Mouse (Mus musculus) kidney, adult 8-10 months (tissue): ENCODE data around the gene Lyst.
"Not testable (repeated sequence)": the region's sequence is repeated elsewhere in the genome, so short reads cannot be mapped to it uniquely, and the experiment has no call there.

Experiments used
- DNase-seq, 2 experiments: peaks; one replicate each; pipeline ENCODE4 v3.0.0; 2022

Gene Lyst

DNA sequence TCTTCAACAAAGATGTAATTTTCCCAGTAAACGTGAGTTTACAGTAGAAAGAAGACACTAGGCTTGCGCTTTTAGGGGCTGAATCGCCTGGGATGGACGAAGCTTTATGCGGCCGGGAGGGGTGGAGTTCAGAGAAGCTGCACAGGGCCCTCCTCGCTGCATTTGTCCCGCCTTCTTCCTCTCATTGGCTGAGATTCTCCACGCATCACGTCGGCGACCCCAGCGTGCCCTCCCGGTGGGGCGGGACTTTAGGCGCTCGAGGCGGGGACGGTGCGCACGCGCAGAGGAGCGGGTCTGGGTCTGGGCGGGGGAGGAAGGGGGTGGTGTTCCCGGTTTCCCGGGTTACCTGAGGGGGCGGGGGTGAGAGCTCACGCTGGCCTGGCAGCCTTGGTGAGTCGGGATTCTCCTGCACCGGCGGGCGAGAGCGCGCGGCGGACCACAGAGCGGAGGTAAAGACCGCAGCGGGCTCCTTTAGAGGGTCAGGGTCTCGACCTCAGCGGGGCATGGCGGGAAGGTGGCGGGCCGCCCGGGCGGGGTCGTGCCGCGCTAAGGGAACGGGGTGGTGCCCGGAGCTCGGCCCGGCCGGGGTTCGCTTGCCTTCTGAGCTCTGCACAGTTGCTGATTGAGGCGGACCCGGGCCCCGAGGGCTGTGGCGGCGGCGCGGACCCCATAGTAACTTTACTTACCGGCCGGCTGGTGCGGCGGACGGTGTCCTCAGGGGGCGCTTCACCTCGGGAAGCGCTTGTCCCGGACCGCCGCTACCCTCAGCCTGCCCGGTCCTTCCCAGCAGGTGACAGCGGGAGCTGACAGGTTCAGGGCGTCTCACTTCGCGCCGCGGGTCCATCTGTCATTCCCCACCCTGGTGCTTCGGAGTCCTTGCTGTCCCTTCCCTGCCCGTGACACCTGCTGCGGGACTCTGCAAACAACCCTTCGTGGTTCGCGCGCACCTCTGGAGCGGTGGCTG is at the start of gene Lyst:
Lyst (plus strand) TSS at position 350 of the 964 bp plus-strand sequence.
- peak; percentile 98 for DNase-seq

DNA sequence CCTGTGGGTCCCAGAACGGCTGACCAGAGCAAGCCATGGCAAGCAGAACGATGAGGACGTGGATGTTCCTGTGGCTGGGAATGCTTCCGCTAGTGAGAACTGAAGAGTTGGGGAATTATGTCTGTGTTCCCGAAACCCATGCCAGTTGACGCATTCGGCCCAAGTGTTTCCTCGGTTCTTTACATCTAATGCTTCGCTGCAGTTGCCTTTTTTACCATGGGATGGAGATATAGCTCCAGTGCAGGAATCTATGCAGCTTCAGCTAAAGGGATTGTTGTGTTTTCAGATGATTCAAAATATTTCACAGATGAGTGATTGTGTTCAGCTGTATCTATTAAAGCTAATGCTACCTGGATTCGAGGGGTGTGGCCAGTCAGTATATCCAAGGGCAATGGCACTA is 47.1 kb upstream of the Lyst start:
- DNase-seq, result not testable (repeated sequence)

DNA sequence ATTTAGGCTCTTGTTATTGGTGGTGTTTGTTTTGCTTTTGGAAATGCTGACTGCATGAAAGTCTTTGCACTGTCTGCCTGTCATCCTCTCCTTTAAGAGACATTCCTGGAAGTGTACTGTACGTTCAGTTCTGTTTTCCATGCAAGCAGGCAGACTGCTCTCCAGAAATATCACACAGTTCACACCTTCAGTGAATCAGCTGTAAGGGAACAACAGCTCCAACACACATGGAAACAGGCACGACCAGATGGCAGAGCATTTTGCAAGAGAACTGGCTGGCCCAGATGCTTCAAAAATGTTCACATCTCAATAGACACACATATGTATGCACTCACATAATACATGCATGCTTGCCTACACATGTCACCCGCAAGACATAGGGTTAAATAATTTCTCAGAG is 43.4 kb upstream of the Lyst start:
- no peak for DNase-seq

DNA sequence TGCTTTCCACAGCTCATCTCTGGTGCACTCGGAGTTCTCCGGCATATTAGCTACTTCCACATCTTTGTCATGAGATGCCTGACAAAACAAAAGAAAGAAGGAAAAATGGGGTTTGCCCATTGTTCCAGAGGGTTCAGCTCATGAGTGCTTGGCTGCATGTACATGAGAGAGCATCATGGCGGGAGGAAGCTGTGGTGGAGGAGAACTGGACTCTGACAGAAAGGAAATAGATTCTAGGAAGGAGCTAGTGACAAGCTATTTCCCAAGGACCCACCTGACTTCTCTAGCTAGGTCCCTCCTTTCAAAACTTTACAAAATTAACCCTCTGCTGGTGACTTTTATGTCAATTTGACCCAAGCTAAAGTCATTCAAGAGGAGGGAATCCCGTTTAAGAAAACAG is 42.3 kb upstream of the Lyst start:
- no peak for DNase-seq

DNA sequence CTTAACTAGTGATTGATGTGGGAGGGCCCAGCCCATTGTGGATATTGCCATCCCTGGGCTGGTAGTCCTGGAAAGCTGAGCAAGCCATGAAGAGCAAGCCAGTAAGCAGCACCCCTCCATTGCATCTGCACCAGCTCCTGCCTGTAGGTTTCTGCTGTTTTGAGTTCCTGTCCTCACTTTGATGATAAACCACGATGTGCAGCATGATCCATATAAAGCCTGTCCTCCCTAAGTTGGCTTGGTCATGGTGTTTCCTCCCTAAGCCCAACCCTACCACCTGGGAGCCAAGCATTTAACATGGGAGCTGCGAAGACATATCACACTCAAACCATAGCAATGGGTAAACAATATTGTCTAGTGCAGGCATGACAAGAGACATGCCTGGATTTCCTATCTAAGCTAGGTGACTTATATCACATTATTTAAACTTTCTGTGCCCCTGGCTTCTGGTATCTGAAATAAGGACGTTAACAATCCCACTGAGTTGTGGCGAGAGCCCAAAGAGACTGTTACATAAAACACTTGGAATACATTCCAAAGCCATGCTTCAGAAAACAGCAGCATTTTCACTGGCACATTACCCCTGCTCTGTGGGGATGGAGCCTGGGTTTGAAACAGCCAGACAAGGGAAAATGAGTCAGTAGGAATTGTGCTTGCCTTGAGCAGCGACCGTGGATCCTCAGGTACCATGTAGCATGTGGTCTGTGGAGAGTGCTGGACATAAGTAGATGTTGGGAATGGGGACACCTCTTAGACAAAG is 41.6 kb upstream of the Lyst start:
- DNase-seq, result no peak

DNA sequence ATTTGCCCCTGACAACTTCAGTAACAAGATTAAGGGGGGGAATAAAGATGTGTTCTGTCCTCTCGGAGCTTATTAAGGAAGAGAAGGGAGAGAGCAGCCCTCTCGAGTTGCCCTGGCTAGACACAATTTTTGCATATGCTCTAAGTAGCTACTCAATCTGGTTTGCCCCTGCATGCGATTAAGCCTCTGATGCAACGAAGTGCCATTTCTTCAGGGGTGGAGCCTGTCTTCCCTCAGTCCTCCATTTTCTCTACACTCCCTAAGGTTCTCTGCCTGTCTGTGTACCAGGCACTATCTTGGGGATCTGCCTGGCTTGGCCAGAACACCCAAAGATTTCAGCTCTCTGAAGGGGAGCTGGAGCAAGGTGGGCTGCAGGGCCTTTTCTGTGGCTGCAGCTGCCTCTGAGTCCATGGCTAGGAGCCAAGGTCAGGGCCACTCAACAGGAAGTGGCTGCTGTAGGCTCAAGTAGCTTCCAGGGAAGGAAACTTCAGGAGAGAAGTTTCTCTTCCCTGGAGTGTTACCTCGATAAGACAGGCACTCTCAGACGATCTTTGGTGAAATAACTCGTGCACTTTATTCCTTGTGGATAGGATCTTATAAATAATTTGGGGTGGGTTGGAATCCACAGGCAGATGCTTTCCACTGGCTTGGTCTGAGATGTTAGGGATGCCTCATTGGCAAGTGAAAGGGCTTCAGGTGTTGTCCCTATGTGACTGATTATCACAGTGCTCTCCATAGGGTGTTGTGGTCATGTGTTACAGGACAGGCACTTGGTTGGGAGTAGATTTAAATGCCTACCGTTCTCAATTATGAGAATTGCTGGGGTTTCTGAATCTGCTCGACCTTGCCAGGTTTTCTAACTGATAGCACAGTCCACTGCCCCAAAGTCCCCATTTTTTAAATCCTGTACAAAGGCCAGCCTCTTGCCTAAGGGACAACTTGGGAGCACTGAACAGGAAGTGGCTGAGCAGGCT is 40.2 kb upstream of the Lyst start:
- DNase-seq, result no peak

DNA sequence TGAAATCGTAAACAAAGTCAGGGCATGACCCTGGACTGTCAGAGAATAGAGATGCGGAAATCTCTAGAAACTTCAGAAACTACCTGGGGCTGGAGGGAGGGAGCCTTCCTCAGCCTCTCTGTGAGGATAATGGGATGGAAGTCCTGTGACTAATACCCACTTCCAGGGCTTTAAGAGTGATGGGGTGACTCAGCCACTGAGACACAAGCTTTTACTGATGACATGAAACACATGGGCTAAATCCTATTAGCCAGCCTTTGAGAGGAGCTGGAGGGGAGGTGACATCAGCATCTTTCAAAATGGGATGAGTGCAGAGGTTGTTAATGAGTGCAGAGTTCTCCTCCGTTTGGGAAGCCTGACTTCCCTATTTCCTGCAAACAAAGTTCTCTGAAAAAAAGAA is 38.2 kb upstream of the Lyst start:
- DNase-seq, result no peak

DNA sequence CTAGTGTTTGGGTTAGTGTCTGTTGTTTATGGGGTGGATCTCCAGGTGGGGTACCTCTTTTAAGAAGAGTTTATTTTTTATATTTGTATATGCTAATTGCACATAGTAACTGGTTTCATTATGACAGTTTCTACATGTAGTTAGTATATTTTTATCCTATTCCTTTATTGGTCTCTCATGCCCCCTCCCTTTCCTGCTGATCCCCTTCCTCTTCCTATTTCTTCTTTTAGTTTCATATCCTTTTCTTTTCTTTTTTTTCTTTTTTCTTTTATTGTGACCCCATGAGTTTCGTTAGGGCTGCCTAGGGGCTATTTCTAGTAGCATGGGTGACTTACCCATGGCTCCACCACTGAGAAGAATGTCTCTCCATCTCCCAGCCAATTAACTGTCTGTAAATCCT is 36.5 kb upstream of the Lyst start:
- DNase-seq, result no peak

DNA sequence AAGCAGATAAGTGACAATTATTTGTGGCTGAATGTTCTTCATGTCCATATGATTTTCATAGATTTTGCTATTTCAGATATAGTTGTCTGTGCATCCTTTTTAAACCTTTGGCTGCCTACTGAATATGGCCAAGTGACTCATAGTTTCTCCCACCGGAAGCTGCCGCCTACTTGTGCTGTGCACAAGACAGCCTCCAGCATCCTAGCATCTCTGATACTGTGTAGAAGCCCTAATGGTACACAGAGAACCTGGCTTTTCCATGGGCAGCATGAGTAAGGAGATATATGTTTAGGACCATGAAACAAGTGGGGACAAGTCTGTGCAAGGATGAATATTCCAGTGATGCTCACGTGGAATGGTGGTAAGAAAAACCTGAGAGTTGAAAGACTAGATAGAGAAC is 35.0 kb upstream of the Lyst start:
- DNase-seq, result no peak

DNA sequence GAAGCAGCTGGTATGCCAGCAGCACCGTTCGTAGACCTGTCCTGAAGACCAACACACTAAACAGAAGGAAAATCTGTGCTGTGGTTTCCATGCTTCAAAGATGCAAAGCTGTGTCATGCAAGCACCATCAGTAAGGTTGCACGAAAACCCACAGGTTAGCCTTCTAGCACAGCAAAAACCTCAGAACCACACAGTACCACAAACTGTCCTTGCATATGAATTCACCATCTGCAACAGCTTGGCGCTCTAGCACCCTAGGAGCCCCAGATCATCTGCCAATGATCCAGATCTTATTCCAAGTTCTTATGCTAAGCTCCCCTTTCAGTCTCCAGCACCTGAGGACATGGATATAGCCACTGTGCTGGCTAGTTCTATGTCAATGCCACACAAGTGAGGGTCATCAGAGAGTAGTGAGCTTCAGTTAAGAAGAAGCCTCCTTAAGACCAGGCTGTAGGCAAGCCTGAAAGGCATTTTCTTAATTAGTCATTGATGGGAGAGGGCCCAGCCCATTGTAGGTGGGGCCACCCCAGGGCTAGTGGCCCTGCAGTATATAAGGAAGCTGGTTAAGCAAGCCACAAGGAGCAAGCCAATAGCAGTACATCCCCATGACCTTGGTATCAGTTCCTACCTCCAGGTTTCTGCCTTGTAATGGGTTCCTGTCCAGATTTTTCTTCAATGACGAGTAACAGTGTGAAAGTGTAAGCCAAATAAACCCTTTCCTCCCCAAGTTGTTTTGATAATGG is 33.0 kb upstream of the Lyst start:
- no peak for DNase-seq

DNA sequence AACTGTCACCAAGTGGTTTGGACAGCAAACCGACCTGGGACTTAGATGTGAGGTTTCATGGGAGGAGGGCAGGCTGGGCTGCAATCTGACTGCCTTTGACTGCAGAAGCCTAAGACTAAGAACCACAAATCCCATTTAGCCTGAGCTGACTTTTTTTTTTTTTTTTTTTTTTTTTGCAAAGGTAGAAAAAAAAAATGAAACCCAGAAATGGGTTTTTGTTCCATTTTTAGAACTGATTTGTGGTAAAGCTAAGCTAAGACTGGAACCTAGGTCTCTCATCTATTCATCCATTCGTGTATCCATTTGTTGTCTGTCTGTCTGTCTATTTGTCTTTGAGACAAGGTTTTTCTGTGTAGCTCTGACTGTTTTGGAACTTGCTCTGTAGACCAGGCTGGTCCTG is 31.9 kb upstream of the Lyst start:
- no peak for DNase-seq

DNA sequence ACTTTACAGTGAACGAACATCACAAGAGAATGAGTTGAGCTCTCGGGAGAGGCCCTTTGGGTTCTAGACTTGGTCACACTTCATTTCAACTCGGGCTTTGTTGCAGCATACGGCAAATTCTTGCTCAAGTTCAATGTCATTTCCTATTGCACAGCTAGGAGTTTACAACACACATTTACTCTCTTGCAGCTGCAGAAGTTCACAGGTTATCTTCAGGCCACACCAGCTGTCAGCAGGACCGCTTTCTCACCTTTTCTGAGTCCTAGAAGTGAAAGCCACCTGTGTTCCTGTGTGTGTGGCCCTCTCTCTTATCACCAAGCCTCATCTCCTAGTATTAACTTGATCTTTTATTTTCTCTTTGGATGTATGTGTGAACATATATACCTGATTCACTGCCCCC is 31.3 kb upstream of the Lyst start:
- no peak for DNase-seq

DNA sequence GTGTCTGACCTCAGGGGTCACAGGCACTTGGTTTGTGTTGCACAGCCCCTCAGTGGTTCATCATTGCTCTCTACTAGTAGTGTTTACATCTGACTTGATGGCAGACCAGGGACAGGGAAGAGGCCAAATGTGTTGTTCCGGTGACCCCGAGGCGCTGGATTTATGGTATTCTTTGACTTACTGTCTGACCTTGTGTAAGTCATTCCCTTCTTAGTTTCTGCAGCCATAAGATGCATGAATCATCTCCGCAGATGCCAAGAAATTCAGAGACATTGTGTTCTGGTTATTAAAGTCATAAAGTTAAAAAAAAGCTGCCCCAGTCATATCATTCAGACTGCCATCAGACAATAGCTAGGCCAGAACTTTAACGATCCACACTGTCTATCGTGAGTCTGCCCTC is 27.6 kb upstream of the Lyst start:
- no peak for DNase-seq

DNA sequence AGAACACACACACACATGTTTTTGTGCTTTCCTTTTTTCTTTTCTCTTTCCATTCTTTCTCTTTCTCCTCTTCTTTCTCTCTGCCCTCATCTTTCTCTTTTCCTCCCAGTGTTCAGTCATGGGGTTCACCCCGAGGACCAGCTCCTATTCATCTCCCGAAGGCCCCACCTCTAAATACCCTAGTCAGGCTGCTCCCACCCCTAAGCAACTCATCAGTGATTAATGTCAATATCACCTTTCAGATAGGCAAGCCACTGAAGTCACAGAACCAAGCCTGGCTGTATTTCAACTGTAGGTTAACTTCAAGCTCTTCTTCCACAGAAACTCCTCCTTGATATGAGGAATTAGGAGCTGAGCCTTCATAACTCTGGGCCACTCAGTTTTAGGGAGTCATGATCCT is 26.1 kb upstream of the Lyst start:
- no peak for DNase-seq

DNA sequence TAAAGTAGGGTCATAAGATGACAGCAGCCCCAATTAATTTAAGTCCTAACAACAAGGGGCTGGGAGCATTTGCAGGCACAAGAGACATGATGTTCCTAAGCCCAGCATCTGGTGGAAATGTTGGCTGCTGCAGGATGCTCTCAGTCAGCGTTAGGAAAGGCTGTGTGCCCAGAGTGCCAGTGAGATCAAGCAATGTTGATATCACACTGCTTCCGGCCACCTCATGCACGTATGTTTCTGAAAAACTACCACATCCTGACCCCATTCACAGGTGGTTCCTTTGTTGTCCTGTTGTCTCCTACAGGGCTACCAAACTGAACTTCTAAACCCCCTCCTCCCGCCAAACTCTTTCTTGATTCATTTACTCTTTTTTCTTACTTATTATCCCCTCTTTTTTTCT is 25.7 kb upstream of the Lyst start:
- no peak for DNase-seq

DNA sequence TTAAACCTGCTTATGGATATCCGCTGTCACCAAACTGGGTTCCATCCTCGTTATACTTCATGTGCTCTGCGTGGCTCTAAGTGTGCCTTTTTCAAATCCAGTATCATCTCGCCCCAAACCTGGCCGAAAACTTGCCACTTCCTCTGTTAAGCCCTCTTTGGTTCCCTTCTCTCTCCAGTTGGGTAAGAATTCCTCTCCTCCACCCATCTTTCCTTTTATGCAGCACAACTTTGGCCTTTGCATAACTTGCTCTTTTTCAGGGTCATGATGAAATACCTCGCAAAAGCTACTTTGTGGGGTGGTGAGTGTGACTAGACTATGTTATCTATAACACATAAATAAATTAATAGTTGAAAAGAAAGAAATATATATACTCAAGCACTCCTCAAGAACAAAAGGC is 22.6 kb upstream of the Lyst start:
- DNase-seq, result no peak

DNA sequence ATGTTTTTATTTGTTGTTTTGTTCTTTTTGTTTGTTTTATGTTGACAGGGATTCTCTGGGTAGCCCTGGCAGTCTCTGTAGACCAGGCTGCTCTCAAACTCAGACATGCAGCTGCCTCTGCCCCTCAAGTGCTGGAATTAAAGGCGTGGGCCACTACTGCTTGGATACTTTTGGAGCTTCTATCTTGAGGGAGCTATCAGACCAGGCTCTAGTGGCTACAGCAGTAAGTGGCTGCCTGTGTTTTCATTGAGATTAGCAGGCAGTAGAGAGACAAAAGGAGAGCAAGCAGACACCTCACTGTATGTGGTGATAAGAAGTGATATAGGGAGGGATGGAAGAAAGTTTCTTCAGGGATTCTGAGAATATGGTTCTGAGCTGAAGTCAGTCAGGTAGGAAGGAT is 21.4 kb upstream of the Lyst start:
- no peak for DNase-seq

DNA sequence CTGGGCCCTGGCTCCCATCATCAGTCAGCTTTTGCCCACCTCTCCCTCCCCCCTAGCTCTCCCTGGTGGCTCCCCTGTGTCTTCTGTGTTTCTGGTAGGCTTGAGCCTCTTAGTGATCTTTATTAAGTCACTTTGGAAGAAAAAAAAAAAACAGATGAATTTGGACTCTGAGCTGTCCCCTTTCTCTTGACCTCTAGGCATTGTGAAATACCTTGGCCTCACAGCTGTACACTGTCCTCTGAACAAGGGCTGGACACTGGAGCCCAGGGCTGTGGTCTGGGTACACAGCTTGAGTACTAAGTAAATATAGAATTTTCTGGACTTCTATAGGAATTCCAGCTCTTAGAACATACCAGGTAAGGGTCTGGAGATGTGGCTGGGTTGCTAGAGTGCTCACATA is 20.6 kb upstream of the Lyst start:
- no peak for DNase-seq

DNA sequence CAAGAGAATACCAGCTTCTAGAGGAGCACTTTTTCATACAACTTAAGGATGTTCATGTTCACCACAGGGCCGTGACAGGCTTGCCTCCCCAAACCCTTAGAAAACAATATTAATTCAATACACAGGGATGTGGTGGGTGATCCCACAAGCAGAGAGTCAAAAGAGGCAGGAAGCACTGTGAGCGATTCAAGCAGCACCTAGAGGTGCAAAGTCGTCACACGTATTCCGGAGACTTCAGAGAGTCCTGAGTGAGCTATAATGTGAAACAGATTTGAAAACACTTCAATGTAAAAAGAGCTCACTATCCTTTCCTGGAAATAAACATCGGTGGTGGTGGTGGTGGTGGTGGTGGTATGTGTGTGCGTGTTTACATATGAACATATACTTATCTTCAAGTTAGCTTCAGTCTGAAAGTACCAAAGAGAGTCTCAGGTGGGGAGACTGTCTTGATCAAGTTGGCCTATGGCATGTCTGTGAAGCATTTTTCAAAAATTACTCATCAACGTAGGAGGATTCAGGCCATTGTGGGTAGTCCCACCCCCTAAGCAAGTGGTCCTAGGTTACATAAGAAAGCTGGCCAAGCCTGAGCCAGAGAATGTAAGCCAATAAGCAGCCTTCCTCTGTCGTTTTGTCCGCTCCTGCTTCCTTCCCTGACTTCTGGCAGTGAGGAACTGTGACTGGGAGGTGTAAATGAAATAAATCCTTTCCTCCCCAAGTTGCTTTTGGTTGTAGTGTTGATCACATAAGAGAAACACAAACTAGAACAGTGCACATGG is 17.9 kb upstream of the Lyst start:
- no peak for DNase-seq

DNA sequence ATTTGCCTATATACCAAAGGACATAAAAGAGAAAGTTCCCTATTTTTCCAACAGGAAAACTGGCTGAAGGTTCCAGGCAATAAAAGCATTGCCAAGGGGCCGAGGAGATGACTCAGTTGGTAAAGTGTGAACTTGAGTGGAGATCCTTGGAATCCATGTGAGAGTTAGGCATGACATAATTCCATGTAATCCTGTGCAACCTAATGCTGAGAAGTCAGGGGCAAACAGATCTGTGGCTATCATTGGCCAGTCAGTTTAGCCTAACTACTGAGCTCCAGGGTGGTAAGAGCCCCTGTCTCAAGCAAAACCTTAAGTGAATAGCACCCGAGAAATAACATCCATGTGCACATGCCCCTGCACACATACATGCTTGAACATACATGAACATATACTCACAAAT is 17.3 kb upstream of the Lyst start:
- no peak for DNase-seq

DNA sequence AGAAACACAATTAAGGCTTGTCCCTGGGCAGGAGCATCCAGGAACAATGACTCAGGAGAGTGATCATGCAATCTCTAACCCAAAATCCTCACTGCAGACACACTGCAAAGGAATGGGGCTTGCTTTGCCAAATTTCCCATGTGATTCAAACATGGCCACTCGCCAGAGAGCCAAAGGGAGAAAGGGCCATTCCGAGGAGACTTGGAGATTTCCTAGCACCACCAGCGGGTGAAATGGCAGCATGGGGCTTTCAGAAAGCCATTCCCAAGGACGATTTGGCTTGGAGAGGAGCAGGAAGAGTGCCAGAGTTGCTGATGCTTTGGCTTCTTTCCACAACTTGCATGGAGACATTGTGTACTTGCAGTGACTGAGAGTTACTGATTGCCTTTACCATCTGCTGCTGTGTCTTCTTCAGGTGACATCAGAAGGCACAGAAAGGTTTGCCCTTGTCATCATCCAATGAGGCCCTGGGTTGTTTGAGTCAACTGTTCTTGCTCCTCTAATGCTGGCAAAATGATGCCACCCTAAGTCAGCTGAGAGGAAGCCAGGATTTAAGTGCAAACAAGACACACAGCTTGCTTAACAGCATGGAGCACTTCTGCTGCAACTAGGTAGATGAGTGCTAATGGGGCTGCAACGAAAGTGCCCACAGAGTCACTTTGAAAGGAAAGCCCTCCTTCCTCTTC is 16.5 kb upstream of the Lyst start:
- peak; percentile 63 to 72 for DNase-seq
